Mouse (Mus musculus): ENCODE data around the gene Gm20431. TPM values are rescaled to one million over a fixed set of nuclear protein-coding genes. Genes with fewer than 3 reads are reported as not detected.

The Gm20431 gene
- total RNA-seq (2021): 10 to 100 TPM; 30.8 to 32.7 TPM

GRCm38 (mm10) chr2:167661270-167662203 is at the start of gene Gm20431:
Gm20431 (minus strand) TSS chr2:167661496.
- intact Hi-C loops (cut with DNase I): no loop called here
- peak; percentile 96 for DNase-seq

GRCm38 (mm10) chr2:167710574-167710973 is 49.3 kb upstream of the Gm20431 start:
- intact Hi-C loops (cut with DNase I): no loop called here

GRCm38 (mm10) chr2:167709969-167710368 is 48.7 kb upstream of the Gm20431 start:
- intact Hi-C loops (cut with DNase I): no loop called here
- no peak for DNase-seq

More at GRCm38 (mm10) chr2:167710574-167710973, 49.3 kb upstream of the Gm20431 start:
- no peak for DNase-seq

- intact Hi-C loops (cut with DNase I): no loop called here
- no peak for DNase-seq
These were observed 47.1 kb upstream of the Gm20431 start for GRCm38 (mm10) chr2:167708373-167708772.

GRCm38 (mm10) chr2:167706183-167706939 is 45.1 kb upstream of the Gm20431 start:
- intact Hi-C loops (cut with DNase I): no loop called here
- no peak for DNase-seq

- intact Hi-C loops (cut with DNase I): no loop called here
- DNase-seq: no peak
These were observed 43.1 kb upstream of the Gm20431 start for GRCm38 (mm10) chr2:167704409-167704808.

- DNase-seq: no peak
- intact Hi-C loops (cut with DNase I): no loop called here
These were observed 40.8 kb upstream of the Gm20431 start for GRCm38 (mm10) chr2:167702126-167702525.

GRCm38 (mm10) chr2:167701472-167701871 is 40.2 kb upstream of the Gm20431 start:
- DNase-seq: no peak
- intact Hi-C loops (cut with DNase I): no loop called here

- intact Hi-C loops (cut with DNase I): no loop called here
These were observed 38.7 kb upstream of the Gm20431 start for GRCm38 (mm10) chr2:167700018-167700417.

GRCm38 (mm10) chr2:167697902-167698301 is 36.6 kb upstream of the Gm20431 start:
- intact Hi-C loops (cut with DNase I): no loop called here
- DNase-seq: no peak

More at GRCm38 (mm10) chr2:167700018-167700417, 38.7 kb upstream of the Gm20431 start:
- no peak for DNase-seq

GRCm38 (mm10) chr2:167696143-167696542 is 34.8 kb upstream of the Gm20431 start:
- no peak for DNase-seq
- intact Hi-C loops (cut with DNase I): no loop called here

GRCm38 (mm10) chr2:167695491-167695890 is 34.2 kb upstream of the Gm20431 start:
- intact Hi-C loops (cut with DNase I): no loop called here
- no peak for DNase-seq

- intact Hi-C loops (cut with DNase I): no loop called here
- no peak for DNase-seq
These were observed 33.7 kb upstream of the Gm20431 start for GRCm38 (mm10) chr2:167694963-167695362.

GRCm38 (mm10) chr2:167694244-167694643 is 32.9 kb upstream of the Gm20431 start:
- DNase-seq: no peak
- intact Hi-C loops (cut with DNase I): no loop called here

- no peak for DNase-seq
- intact Hi-C loops (cut with DNase I): no loop called here
These were observed 32.2 kb upstream of the Gm20431 start for GRCm38 (mm10) chr2:167693540-167693939.

GRCm38 (mm10) chr2:167692831-167693230 is 31.5 kb upstream of the Gm20431 start:
- DNase-seq: no peak
- intact Hi-C loops (cut with DNase I): no loop called here

GRCm38 (mm10) chr2:167691871-167692661 is 30.8 kb upstream of the Gm20431 start:
- intact Hi-C loops (cut with DNase I): no loop called here
- no peak for DNase-seq

- intact Hi-C loops (cut with DNase I): no loop called here
These were observed 30.1 kb upstream of the Gm20431 start for GRCm38 (mm10) chr2:167691410-167691809.

GRCm38 (mm10) chr2:167690962-167691311 is 29.6 kb upstream of the Gm20431 start:
- intact Hi-C loops (cut with DNase I): no loop called here
- no peak for DNase-seq

More at GRCm38 (mm10) chr2:167691410-167691809, 30.1 kb upstream of the Gm20431 start:
- DNase-seq: no peak

GRCm38 (mm10) chr2:167690219-167690961 is 29.1 kb upstream of the Gm20431 start:
- intact Hi-C loops (cut with DNase I): no loop called here
- peak; percentile 29 for DNase-seq
